Mouse (Mus musculus): ENCODE data around the gene Arid5b.

- TF ChIP-seq CTCF (IDR thresholded peaks at IDR 0.05; ENCODE audit: low read depth) (no peak), EP300 (IDR thresholded peaks at IDR 0.05; ENCODE audit: low read depth) (no peak)
Measured at GRCm38 (mm10) chr10:68325378-68325777, 46.8 kb upstream of the Arid5b start.

All from liver, embryonic 14.5 days (tissue).